Mouse (Mus musculus) G1E (cell line): ENCODE measurements around the gene Cux1. TPM values are rescaled to one million over a fixed set of nuclear protein-coding genes. Genes with fewer than 3 reads are reported as not detected.

Experiments
- ATAC-seq: 2 replicates; pipeline ENCODE4 v1.8.0; 2016; ENCODE audit warnings: mild to moderate bottlenecking; ENCODE audit not compliant: insufficient number of reproducible peaks, poor library complexity, low FRiP score, severe bottlenecking; ENCODE audit errors: extremely low read depth
- DNase-seq: peaks from one replicate; pipeline ENCODE4 v3.0.0; 2012; ENCODE audit warnings: low spot score
- H3K27me3 ChIP-seq: 2 replicates; pipeline ENCODE4 v1.6.1; 2012; ENCODE audit warnings: mild to moderate bottlenecking, low read length, inconsistent platforms; ENCODE audit not compliant: insufficient read depth
- H3K36me3 ChIP-seq: replicated peaks from 2 replicates; pipeline ENCODE3; 2012; ENCODE audit warnings: mild to moderate bottlenecking, inconsistent platforms
- H3K4me1 ChIP-seq: 2 replicates; pipeline ENCODE4 v1.6.1; 2012; ENCODE audit warnings: low read depth, low read length, inconsistent platforms, mixed read lengths; ENCODE audit not compliant: insufficient read depth
- H3K4me3 ChIP-seq: 2 replicates; pipeline ENCODE4 v1.5.1; 2012; ENCODE audit warnings: low read depth, mild to moderate bottlenecking, inconsistent platforms, low read length, moderate library complexity, mixed read lengths
- H3K9me3 ChIP-seq: replicated peaks from 2 replicates; pipeline ENCODE4 v1.6.1; 2012; ENCODE audit warnings: inconsistent platforms
- CTCF ChIP-seq: IDR thresholded peaks from 2 replicates; pipeline ENCODE4 v1.5.1; 2012; ENCODE audit warnings: low read depth, low read length, inconsistent platforms, mixed read lengths
- GATA1 ChIP-seq: IDR thresholded peaks from 2 replicates; pipeline ENCODE4 v1.6.1; 2012; ENCODE audit warnings: borderline replicate concordance, low read length, inconsistent platforms, mixed read lengths
- GATA2 ChIP-seq: IDR thresholded peaks from 2 replicates; pipeline ENCODE4 v1.6.1; 2012; ENCODE audit warnings: low read depth, low read length, inconsistent platforms, borderline replicate concordance
- POLR2AphosphoS5 ChIP-seq: IDR thresholded peaks from 2 replicates; pipeline ENCODE4 v1.6.1; 2012; ENCODE audit warnings: low read depth, low read length, inconsistent platforms; ENCODE audit not compliant: insufficient replicate concordance
- TAL1 ChIP-seq: conservative IDR thresholded peaks from 2 replicates; pipeline ENCODE4 v1.6.1; 2012; ENCODE audit warnings: low read depth, low read length, inconsistent platforms, mixed read lengths
- polyA plus RNA-seq: library from polyadenylated mRNA; stranded (reverse); fragments of >175 nt; gene quantifications from 2 replicates; pipeline ENCODE4 v1.2.3, GENCODE M21; 2012
- total RNA-seq, 2 experiments: library from RNA; stranded (forward) in 1 of 2; stranded (reverse) in 1 of 2; fragments of 200-1000 nt in 1 of 2; fragments of >200 nt in 1 of 2; fragmentation: Nextera tagmentation in 1 of 2; gene quantifications; 2 replicates each; pipeline ENCODE4 v1.2.3; 2014 to 2017

The Cux1 gene
- total and polyA plus RNA-seq, 3 experiments = 0.03 to 0.11 TPM; not detected in 1

DNA sequence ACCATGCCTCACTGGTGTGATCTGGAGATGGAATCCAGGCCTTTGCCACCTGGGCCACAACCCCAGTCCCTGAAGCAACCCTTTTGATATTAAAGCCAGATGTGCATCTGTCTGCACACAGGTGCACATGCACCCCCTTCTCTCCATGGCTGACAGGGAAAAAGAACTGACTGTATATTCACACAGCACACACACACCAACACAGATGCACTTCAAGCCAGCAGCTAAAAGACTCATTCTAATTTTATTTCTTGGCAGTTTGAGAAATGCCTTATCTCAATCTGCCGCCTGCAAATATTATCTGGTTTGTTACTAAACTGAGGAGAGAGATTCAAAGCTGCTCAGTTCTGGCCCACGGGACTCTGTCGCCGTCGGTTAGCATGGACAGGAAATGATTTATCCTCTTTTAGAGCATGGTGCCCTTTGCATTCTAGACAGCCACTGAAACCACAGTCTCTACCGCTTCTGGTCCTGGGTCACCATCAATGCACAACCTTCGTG, 156.6 kb downstream of the Cux1 start:
- TF ChIP-seq TAL1 = no peak
- no peak for TF ChIP-seq GATA2
- no peak for TF ChIP-seq POLR2AphosphoS5
- no peak for TF ChIP-seq GATA1
- TF ChIP-seq CTCF = no peak
- Histone ChIP-seq H3K4me3 (no peak overlapping the region), H3K27me3 (peaks cover 4% of the 10 kb centered on the region; the same call in 1 of the 2 replicates), H3K36me3 (no peaks in the 10 kb centered on the region), H3K4me1 (no peaks in the 10 kb centered on the region), H3K9me3 (no peaks in the 10 kb centered on the region)
- ATAC-seq (no peak), DNase-seq (no peak)

DNA sequence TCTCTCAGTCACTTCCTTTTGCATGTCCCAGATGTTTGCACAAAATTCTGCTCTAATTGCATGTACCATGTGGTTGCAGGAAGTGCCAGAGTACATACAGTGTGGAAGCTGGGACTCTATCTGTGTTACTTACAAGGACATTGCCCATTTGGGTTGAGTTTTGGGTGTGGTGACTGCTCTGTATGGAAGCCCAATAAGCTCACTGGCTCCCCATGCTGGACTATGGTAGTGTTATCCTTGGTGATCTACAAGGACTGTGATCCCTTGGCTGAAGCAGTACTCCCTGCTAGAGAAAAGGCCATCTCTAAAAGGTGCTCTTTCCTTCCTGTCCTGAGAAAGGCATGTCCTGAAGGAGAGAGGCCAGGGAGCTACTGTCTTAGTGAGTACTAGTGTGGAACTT, 160.9 kb downstream of the Cux1 start:
- no peak for TF ChIP-seq GATA2
- no peak for TF ChIP-seq GATA1
- no peak for TF ChIP-seq TAL1
- no peak for TF ChIP-seq CTCF
- TF ChIP-seq POLR2AphosphoS5 = no peak
- Histone ChIP-seq H3K27me3 (0 out of 2 replicates have a peak, but pooled peaks cover 4% of the 10 kb centered on the region), H3K9me3 (no peaks in the 10 kb centered on the region), H3K4me1 (no peaks in the 10 kb centered on the region), H3K36me3 (no peaks in the 10 kb centered on the region), H3K4me3 (no peak overlapping the region)
- no peak for ATAC-seq
- no peak for DNase-seq

DNA sequence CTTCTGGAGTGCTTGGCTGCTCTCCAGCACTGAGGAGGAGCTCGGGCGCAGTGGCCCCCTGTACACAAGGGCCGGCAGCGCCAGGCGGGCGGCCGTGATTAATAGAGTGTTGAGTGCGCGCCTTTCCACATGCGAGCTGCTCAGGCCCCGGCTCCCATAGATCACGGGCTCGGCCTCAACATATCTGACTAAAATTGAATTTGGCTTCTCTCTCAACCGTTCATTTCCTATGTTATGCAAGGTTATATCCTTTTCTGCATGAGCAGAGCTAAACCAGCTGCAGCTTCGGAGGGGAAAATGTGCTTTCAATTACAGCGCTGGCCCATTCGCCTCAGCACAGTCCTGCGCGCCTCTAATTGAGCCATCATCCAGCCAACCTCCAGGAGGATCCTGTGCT, 163.7 kb downstream of the Cux1 start:
- Histone ChIP-seq H3K4me3 (no peak overlapping the region), H3K36me3 (no peaks in the 10 kb centered on the region)
- DNase-seq = no peak

DNA sequence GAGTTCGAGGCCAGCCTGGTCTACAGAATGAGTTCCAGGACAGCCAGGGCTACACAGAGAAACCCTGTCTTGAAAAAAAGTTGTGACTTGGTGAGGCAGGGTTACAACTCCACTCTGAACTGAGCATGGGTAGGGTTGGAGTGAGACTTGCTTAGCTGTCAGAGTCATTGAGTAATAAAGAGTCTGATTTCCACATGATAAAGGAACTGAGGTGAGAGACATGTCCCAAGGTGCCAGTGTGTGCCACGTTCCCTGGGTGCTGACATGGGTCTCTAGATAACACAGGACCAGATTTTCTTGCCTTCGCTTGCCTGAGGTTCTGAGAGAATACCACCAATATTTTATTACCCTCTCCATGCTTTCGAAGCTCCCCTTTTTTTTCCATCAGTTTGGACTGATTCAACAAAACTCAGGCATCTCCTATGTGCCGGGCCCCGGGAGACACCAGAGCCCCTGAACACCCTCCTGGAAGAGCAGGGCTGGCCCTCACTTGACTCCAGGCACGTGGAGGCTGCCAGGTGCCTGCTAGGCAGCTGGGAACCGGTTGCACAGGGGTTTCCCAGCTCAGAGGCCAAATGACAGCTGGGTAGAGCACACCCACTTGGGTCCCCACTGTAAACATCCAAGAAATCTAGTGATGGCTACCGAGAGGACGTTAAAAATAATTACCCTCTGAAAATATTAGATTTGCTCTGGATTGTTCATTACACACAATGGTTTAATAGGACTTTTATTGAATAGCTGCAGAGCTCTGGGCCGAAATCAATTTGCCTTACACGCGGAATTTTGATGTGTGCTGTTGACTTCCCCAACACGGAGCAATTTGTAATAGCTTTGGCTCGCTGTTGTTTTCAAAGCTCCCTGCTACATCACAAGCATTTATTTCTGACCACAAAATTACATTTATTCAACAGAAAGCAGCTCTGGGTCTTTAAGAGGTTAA, 164.4 kb downstream of the Cux1 start:
- TF ChIP-seq GATA1 (no peak), POLR2AphosphoS5 (no peak), GATA2 (no peak), CTCF (no peak), TAL1 (no peak)
- Histone ChIP-seq H3K9me3 (no peaks in the 10 kb centered on the region), H3K36me3 (no peaks in the 10 kb centered on the region), H3K4me3 (no peak overlapping the region), H3K4me1 (no peaks in the 10 kb centered on the region), H3K27me3 (no peaks in the 10 kb centered on the region)
- no peak for DNase-seq
- ATAC-seq = no peak

More for the DNA sequence above, 163.7 kb downstream of the Cux1 start:
- no peak for ATAC-seq
- TF ChIP-seq POLR2AphosphoS5 (no peak), GATA2 (no peak), TAL1 (no peak), CTCF (no peak), GATA1 (no peak)
- H3K4me1 ChIP-seq = no peaks in the 10 kb centered on the region
- H3K27me3 ChIP-seq = no peaks in the 10 kb centered on the region
- H3K9me3 ChIP-seq = no peaks in the 10 kb centered on the region

DNA sequence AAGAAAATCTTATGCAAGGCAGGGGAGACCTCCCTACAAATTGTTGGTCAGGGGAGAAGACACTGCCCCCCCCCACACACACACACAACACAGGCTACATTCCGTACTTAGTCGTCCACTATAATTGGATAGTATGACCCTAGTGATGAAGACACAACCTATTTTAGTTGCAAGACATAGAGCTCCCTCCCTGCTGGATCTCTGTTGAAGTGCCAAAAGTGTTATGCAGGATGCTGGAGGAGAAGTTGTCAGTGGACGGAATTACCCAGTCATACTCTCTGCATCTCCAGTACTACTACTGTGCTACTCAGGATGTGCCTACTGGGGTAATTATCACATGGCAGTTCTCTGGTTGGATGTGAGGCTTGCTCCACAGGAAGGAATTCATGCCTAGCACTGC, 168.6 kb downstream of the Cux1 start:
- no peak for ATAC-seq
- Histone ChIP-seq H3K27me3 (peaks cover 2% of the 10 kb centered on the region; the same call in 1 of the 2 replicates), H3K4me1 (no peaks in the 10 kb centered on the region)

DNA sequence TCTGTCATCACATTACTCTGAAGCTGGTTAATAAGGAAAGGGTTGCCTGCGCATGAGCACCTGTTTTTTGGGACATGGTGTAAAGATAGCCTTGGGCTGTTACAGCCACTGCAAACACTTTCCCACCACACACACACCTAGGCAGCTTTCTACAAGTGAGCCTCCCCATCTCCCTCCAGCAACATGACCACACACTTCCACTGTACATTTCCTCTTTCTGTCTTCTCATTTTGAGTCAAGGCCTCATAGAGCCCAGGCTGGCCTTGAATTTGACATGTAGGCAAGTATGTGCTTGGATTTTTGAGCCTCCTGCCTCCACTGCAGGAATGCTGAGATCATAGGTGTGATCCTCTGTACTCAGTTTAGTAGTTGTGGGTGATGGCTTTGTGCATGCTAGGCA, 170.6 kb downstream of the Cux1 start:
- no peak for DNase-seq
- Histone ChIP-seq H3K4me3 (no peak overlapping the region), H3K4me1 (no peaks in the 10 kb centered on the region), H3K27me3 (peaks cover 4% of the 10 kb centered on the region), H3K9me3 (no peaks in the 10 kb centered on the region), H3K36me3 (no peaks in the 10 kb centered on the region)
- no peak for ATAC-seq
- TF ChIP-seq TAL1 = no peak
- no peak for TF ChIP-seq GATA1
- no peak for TF ChIP-seq POLR2AphosphoS5
- no peak for TF ChIP-seq CTCF
- no peak for TF ChIP-seq GATA2

More for the DNA sequence above, 168.6 kb downstream of the Cux1 start:
- no peak overlapping the region for H3K4me3 ChIP-seq
- no peak for DNase-seq
- TF ChIP-seq POLR2AphosphoS5 (no peak), CTCF (no peak), GATA2 (no peak), GATA1 (no peak), TAL1 (no peak)
- H3K9me3 ChIP-seq = no peaks in the 10 kb centered on the region
- no peaks in the 10 kb centered on the region for H3K36me3 ChIP-seq
